ENCODE assay signal across 8 mouse cellular contexts in the genomic region with DNA sequence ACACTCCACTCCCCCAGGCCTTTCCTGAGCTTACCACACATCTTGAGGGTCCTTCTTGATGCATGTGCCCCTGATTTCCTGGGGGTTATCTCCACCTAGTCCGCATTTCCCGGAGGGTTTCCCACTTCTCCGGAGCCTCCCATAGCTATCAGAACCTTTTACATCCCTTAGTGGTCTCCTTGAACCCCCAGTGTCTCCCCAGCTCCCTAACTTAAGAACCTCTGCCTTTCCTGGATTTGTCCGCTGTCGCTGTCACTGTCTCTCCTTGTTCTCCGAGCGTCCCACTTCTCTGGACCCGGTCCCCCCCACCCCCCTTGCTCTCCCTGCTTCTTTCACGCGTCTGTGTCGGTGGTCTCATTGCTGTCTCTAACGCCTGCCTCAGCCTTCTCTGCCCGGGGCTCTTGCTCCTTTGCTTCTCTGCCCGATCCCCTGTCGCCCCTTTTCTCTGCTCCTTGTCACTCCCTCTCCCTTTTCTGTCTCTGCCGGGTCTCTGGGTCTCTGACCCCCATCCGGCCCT. TPM values are rescaled to one million over a fixed set of nuclear protein-coding genes. Genes with fewer than 3 reads are reported as not detected.
DNase-seq lines count a peak whose midpoint lies in the region; ATAC-seq and TF ChIP-seq lines count a peak whose summit lies in the region.

No protein-coding gene starts in this region.

- H3K4me2 ChIP-seq in embryonic facial prominence, embryonic 11.5 days (ENCODE audit: low read depth, low read length), result peak overlapping the region; percentile 86
- peak overlapping the region; percentile 83 for H3K4me2 ChIP-seq in neural tube, embryonic 14.5 days (ENCODE audit: low read depth, low read length)

- peak overlapping the region; percentile 95 for H3K27ac ChIP-seq in left cerebral cortex, adult 2 months
- H3K27ac ChIP-seq in embryonic facial prominence, embryonic 11.5 days (replicated peaks; ENCODE audit: low read depth, low read length), result peak overlapping the region; percentile 83
- peak overlapping the region; percentile 97 for H3K27ac ChIP-seq in limb, embryonic 10.5 days
- peak overlapping the region; percentile 95 for H3K27ac ChIP-seq in neural tube, embryonic 14.5 days (ENCODE audit: low read depth, low read length)

- no peaks in the 10 kb centered on the region for H3K27me3 ChIP-seq in embryonic facial prominence, embryonic 11.5 days (ENCODE audit: control insufficient read depth, insufficient read depth, low read length)
- no peaks in the 10 kb centered on the region for H3K27me3 ChIP-seq in limb, embryonic 10.5 days (ENCODE audit: low read depth, poor library complexity, severe bottlenecking)
- no peaks in the 10 kb centered on the region for H3K27me3 ChIP-seq in neural tube, embryonic 14.5 days (ENCODE audit: control insufficient read depth, insufficient read depth, low read length)

- H3K4me3 ChIP-seq in left cerebral cortex, adult 2 months, result peak overlapping the region; percentile 75
- H3K4me3 ChIP-seq in embryonic facial prominence, embryonic 11.5 days (ENCODE audit: low read depth, low read length), result peak overlapping the region; percentile 98
- peak overlapping the region; percentile 91 for H3K4me3 ChIP-seq in limb, embryonic 10.5 days
- peak overlapping the region; percentile 95 for H3K4me3 ChIP-seq in neural tube, embryonic 14.5 days (ENCODE audit: low read depth, low read length)

- no peaks in the 10 kb centered on the region for H3K9me3 ChIP-seq in embryonic facial prominence, embryonic 11.5 days (replicated peaks; ENCODE audit: control insufficient read depth, low read length)
- H3K9me3 ChIP-seq in limb, embryonic 10.5 days (replicated peaks), result no peaks in the 10 kb centered on the region
- H3K9me3 ChIP-seq in neural tube, embryonic 14.5 days (ENCODE audit: control insufficient read depth, low read length), result no peaks in the 10 kb centered on the region

- H3K4me1 ChIP-seq in embryonic facial prominence, embryonic 11.5 days (ENCODE audit: control insufficient read depth, insufficient read depth, low read length), result peaks cover 18% of the 10 kb centered on the region
- peaks cover 74% of the 10 kb centered on the region for H3K4me1 ChIP-seq in limb, embryonic 10.5 days
- peaks cover 43% of the 10 kb centered on the region for H3K4me1 ChIP-seq in neural tube, embryonic 14.5 days (ENCODE audit: control insufficient read depth, insufficient read depth, low read length)

- 1% methylated on average over 17 of the region's 17 CpGs for WGBS in embryonic facial prominence, embryonic 11.5 days
- WGBS in limb, embryonic 10.5 days, result under 1% methylated on average over 17 of the region's 17 CpGs
- WGBS in neural tube, embryonic 14.5 days, result under 1% methylated on average over 17 of the region's 17 CpGs

- intact Hi-C loops in left cerebral cortex, adult 2 months (cut with DNase I), result loop anchor here (5.0 kb wide), 1 partner anchor 141 kb away; the partner anchor contains the start of gene Rab5if
- intact Hi-C loops in left cerebral cortex, postnatal 36 days (cut with DNase I), result no loop called here

- no peak for ATAC-seq in embryonic facial prominence, embryonic 11.5 days (replicated peaks; ENCODE audit: insufficient number of reproducible peaks, low FRiP score, low TSS enrichment, low read depth)
- no peak for ATAC-seq in neural tube, embryonic 14.5 days (ENCODE audit: low read depth)
- ATAC-seq in inflammation-experienced regulatory T-cells, adult 6 months, result no peak

- no peak for TF ChIP-seq CTCF in left cerebral cortex, adult 2 months (IDR thresholded peaks at IDR 0.05)

- H3K36me3 ChIP-seq in embryonic facial prominence, embryonic 11.5 days (replicated peaks; ENCODE audit: control insufficient read depth, insufficient read depth, low read depth, low read length), result no peaks in the 10 kb centered on the region
- H3K36me3 ChIP-seq in limb, embryonic 10.5 days, result peaks cover 8% of the 10 kb centered on the region
- H3K36me3 ChIP-seq in neural tube, embryonic 14.5 days (ENCODE audit: control insufficient read depth, insufficient read depth, low read length), result no peaks in the 10 kb centered on the region

- peak overlapping the region; percentile 97 for H3K9ac ChIP-seq in embryonic facial prominence, embryonic 11.5 days (replicated peaks; ENCODE audit: low read length)
- H3K9ac ChIP-seq in neural tube, embryonic 14.5 days (replicated peaks; ENCODE audit: low read depth, low read length), result peak overlapping the region; percentile 99

- no peak for DNase-seq in left cerebral cortex, adult 2 months (ENCODE audit: extremely low spot score in 1 of 2, low spot score in 2 of 2)
- DNase-seq in left cerebral cortex, postnatal 36 days (ENCODE audit: low spot score in 2 of 2), result no peak
- DNase-seq in embryonic facial prominence, embryonic 11.5 days (ENCODE audit: low spot score), result peak; percentile 41
- no peak for DNase-seq in limb, embryonic 10.5 days (ENCODE audit: low spot score)
- no peak for DNase-seq in right cerebral cortex, adult 18-20 months
- no peak for DNase-seq in kidney, adult 18-20 months

RNA-seq across cellular contexts. Expression of gene Myl9, which starts 53.6 kb away (rescaled TPM):
- total RNA-seq in left cerebral cortex, adult 2 months (2021), result 10 to 100 TPM; 16.1 to 17.3 TPM
- total RNA-seq in left cerebral cortex, postnatal 36 days (2021), result 10 to 100 TPM; 16.6 to 16.9 TPM
- polyA plus RNA-seq in embryonic facial prominence, embryonic 11.5 days (2014; fragmentation: Nextera tagmentation; extraction: Ambion mirVana), result 128 and 151 TPM in 2 replicates
- polyA plus RNA-seq in limb, embryonic 10.5 days (2016; fragmentation: Nextera tagmentation; extraction: Ambion mirVana), result 30.1 and 62.7 TPM in 2 replicates
- 23.3 and 43.0 TPM in 2 replicates for polyA plus RNA-seq in neural tube, embryonic 14.5 days (2014; fragmentation: Nextera tagmentation; extraction: Ambion mirVana)
- not detected for polyA plus RNA-seq in inflammation-experienced regulatory T-cells, adult 6 months (2017; shearing (Covaris generic))

Comparison
In these comparisons a context has a peak if more than half of its experiments do, and no peak if none do; other contexts are left out.
1. RNA of gene Myl9, which starts 53.6 kb away (polyA plus RNA-seq): 128 to 151 TPM in embryonic facial prominence, embryonic 11.5 days, 30.1 to 62.7 TPM in limb, embryonic 10.5 days and 23.3 to 43.0 TPM in neural tube, embryonic 14.5 days; not detected in inflammation-experienced regulatory T-cells, adult 6 months; every median in the first group is over 10 times any median in the second.
2. Peak in every context shown above with its lines, with median percentiles within 50 percentile points of each other: H3K27ac ChIP-seq and H3K4me3 ChIP-seq.